Mouse (Mus musculus) erythroid progenitor cell, adult 5-6 weeks (primary cell): ENCODE measurements around the gene Lrrc29. TPM values are rescaled to one million over a fixed set of nuclear protein-coding genes. Genes with fewer than 3 reads are reported as not detected.
"Not testable (repeated sequence)": the region's sequence is repeated elsewhere in the genome, so short reads cannot be mapped to it uniquely, and the experiment has no call there.

ENCODE experiments used
- ATAC-seq: replicated peaks from 2 replicates; pipeline ENCODE4 v1.8.0; 2016; ENCODE audit warnings: moderate number of reproducible peaks, mild to moderate bottlenecking, moderate TSS enrichment, inconsistent platforms; ENCODE audit not compliant: poor library complexity, low FRiP score, severe bottlenecking
- total RNA-seq, 2 experiments: library from RNA; stranded (forward) in 1 of 2; stranded (reverse) in 1 of 2; fragments of 150-400 nt in 1 of 2; fragments of 186-747, 209-891 nt in 1 of 2; gene quantifications; 2 replicates each; pipeline versions ENCODE4 v1.2.3 to v1.2.4; 2015 to 2017; ENCODE audit warnings: low replicate concordance in 2 of 2

The Lrrc29 gene
- total RNA-seq, 2 experiments from 2014 or later, result 26.8 to 31.7 TPM

DNA sequence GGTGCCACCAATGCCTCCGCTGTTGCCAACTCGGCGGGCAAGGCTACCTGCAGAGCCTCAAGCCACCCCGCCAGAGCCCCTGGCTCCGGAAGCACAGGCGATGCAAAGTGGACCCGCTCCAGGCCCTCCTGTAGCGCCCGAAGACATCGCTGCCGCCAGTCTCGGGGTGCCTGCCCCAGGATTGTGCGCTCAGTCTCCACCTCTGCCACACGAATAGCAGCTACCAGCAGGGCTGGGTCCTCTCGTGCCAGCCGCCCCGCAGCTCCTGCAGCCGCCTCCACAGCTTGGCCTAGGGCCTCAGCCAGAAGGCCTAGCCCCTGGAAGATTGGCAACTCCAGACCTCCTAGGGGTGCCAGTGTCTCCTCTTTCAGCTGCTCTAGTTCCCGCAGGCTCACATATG lies 32.7 kb downstream of the Lrrc29 start:
- ATAC-seq, result no peak

GRCm38 (mm10) chr8:105292471-105292870 lies 33.6 kb downstream of the Lrrc29 start:
- ATAC-seq, result no peak

DNA sequence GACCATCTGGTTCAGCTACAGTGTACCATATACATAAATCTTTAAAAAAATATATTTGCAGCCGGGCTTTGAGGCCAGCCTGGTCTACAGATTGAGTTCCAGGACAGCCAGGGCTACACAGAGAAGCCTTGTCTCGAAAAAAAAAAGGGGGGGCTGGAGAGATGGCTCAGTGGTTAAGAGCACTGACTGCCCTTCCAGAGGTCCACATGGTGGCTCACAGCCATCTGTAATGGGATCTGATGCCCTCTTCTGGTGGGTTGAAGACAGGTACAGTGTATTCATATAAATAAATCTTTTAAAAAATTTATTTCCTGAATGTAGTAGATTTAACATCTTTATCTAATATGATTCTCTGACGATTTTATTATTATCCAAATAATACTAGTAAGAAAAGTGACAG lies 34.3 kb downstream of the Lrrc29 start:
- ATAC-seq, result not testable (repeated sequence)

DNA sequence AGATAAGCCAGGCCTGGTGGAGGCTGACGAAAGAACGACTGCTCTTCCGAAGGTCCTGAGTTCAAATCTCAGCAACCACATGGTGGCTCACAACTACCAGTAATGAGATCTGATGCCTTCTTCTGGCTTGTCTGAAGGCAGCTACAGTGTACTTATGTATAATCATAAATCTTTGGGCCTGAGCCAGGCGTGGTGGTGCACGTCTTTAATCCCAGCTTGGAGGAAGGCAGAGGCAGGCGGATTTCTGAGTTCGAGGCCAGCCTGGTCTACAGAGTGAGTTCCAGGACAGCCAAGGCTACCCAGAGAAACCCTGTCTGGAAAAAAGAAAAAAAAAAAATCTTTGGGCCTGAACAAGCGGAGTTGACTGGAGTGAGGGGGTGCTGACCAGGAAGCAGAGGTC lies 34.7 kb downstream of the Lrrc29 start:
- not testable (repeated sequence) for ATAC-seq

DNA sequence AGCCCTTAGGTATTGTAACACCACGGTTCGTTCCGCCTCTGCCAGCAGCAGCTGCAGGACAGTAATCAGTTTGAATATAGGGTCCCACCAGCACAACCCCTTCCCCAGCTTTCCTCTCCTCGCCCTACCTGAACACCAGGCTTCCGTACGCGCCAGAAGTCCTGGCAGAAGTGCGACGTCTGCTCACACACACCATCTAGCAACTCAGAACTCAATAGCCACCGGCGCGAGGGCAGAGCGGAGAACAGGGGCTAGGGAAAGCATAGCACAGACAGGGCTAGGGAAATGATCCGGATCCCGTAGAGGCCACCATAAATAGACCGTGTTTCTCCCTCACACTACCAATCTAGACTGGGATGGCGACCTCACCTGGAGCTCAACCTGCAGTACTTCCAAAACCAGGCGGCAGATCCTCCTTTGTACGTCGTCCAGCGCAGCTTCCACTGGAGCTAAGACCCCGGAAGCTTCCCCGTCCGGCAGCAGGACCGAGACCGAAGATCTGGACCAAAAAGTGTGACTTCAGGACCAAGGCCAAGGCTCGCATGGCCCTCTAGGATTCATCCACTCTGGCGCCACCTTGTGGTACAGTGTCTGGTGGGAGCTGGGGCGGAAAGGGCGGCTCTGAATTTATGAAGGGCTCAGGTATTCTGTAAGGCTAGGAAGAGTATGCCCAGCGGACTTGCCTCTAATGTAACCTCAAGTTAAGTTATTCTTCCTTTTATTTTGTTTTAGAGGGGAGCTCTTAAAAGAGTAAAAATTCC lies 35.3 kb downstream of the Lrrc29 start:
- ATAC-seq, result peak; percentile 75

DNA sequence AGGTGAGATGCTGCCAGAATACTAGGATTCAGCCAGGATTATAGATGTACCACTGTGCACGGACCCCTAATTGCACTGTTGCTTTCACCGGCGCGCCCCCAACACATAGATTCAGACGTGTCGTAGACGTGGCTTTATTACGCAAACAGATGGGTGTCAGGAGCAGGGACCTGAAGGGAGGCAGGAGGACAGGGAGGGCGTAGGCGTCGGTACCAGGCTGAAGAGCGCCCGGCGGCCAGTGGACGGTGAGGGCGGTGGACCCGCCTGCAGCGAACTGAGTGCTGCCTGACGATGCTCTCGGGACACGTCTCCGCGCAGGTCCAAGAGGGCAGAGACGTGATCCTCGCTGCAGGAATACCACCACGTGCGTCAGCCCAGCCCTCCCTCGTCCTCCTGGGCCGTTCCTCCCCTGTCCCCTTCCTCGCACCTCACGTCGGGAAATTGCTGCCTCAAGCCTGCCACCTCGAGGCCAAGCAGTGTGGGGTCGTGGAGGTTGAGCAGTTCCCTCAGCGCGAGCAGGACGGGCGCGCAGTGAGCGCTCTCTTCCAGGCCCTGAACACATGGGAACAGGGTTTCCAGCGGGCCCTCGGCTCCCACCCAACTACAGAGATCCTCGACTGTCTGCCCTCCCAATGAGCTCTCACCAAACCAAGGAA lies 36.1 kb downstream of the Lrrc29 start, which contains the start of gene 4931428F04Rik:
Gene 4931428F04Rik (minus strand): TSS at position 60 of the 656 bp plus-strand sequence.
- peak; percentile 35 for ATAC-seq

DNA sequence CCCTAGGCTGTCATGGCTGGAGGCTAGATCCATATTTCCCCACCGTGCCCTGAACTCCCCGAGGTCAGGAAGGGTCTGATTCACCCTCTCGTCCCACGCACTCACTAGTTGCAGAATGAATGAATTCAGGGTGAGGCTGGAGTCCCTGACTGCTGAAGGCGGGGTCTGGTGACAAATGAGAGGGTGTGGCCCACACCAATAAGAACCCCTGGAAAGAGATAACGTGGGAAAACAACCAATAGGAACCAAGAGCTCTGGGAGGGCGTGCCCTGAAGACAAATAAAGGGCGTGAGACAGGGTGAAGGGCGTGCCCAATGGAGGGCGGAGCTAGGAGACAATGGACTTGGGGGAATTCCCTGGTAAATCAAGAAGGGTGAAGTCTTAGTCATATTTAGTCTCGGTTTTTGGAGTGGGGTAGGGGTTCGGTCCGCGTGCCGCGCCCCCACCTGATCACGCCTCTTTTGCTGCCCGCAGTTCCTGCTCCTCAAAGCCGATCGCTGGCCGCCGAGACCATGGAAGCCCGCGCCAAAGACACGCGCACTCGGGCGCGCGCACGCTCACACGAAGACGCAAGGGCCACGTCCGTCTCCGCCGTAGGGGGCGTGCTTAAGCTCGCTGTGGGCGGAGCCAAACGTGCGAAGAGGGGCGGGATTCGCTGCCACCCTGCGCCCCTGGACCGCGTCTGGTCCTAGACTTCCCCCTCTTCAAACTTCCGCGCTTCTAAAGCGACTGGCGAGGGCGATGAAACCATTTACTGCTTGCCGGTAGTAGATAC lies 36.9 kb downstream of the Lrrc29 start:
- ATAC-seq, result peak; percentile 62

- no peak for ATAC-seq
Observed at GRCm38 (mm10) chr8:105288231-105288630, 37.8 kb downstream of the Lrrc29 start.

DNA sequence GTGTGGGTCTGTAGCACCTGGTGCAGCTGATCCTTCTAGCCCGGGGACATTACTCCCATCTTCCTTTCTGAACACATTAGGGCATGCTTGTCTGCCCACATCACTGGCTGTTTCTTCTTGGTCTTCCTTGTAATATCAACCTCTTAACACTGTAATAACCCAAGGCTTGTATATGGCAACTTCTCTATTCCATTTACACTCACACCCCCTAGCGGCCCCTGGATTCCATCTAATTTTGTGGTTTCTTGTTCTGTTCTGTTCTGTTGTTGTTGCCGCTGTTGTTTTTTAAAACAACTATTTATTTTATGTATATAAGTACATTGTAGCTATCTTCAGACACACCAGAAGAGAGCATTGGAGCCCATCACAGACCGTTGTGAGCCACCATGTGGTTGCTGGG lies 39.2 kb downstream of the Lrrc29 start:
- no peak for ATAC-seq

- no peak for ATAC-seq
Observed at GRCm38 (mm10) chr8:105285514-105285913, 40.6 kb downstream of the Lrrc29 start.

- peak; percentile 59 for ATAC-seq
Observed at GRCm38 (mm10) chr8:105283074-105283473, 43.0 kb downstream of the Lrrc29 start.

- ATAC-seq, result no peak
Observed at GRCm38 (mm10) chr8:105282239-105282638, 43.8 kb downstream of the Lrrc29 start.

DNA sequence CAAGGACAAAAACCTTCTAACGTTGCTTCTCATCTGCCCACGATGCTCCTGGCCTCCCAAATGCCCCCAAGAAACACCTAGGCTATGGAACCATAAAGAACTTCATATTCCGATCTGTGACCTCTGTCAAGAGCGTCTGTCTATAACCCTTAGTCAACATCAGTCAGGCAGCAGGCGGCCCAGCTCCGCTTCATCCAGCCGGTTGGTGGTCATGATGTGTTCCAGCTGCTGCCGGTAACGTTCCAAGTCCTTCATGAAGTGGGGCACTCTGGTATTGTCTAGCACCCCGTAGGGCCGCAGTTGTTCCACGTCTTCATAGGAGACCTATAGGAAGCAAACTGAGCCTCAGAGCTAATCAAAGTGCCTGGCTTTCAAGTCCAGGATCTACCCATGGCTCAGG lies 44.3 kb downstream of the Lrrc29 start:
- ATAC-seq, result no peak

DNA sequence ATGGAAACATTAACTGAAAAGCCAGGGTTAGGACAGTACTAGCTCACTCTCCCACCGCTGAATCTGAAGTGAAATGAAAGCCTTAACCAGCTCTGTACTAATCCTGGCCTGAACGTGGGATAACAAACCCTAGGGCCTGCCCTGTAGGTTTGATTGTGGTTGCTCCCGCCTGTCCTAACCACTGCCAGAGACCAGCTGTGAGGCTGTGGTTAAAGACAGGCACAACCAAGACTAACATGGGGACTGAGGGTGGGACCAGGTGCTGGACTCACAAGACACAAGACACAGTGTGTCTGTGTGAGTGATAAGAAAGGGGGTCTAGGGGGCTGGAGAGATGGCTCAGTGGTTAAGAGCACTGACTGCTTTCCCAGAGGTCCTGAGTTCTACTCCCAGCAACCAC lies 45.5 kb downstream of the Lrrc29 start:
- ATAC-seq, result no peak

DNA sequence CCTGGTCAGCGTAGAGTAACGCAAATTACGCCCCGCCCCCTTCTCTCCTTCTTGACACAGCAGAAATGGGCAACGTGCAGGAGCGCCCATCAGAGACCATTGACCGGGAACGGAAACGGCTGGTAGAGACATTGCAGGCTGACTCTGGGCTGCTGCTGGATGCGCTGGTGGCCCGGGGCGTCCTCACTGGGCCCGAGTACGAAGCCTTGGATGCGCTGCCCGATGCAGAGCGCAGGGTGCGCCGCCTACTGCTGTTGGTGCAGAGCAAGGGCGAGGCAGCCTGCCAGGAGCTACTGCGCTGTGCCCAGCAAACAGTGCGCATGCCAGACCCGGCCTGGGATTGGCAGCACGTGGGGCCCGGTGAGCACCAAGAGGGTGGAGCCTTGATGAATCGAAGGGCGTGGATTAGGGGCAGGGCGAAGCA lies 47.2 kb downstream of the Lrrc29 start:
- peak; percentile 78 for ATAC-seq

- peak; percentile 46 for ATAC-seq
Observed at GRCm38 (mm10) chr8:105276292-105277120, 49.6 kb downstream of the Lrrc29 start.

GRCm38 (mm10) chr8:105275840-105276239 lies 50.2 kb downstream of the Lrrc29 start, which contains the start of gene Nol3:
Gene Nol3 (plus strand): TSS chr8:105276140.
- ATAC-seq, result no peak

- ATAC-seq, result no peak
Observed at GRCm38 (mm10) chr8:105275387-105275786, 50.7 kb downstream of the Lrrc29 start.

DNA sequence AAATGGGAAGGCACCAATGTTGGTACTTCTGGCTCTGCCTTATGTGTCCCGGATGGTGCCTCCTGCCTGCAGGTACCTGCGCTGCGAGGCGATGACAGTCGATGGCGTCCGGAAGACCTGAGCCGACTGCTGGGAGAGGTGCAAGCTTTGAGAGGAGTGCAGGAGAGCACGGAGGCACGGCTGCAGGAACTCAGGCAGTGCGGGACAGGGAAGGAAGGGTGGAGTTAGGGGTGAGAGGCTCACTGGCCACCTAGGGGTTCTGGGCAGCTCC lies 55.2 kb downstream of the Lrrc29 start:
- no peak for ATAC-seq
